Mouse (Mus musculus): Measurements from ENCODE around the gene Gusb.
A peak's percentile ranks its signal among the peaks of the same experiment; 100 is the strongest.
"Not testable (repeated sequence)": the region's sequence is repeated elsewhere in the genome, so short reads cannot be mapped to it uniquely, and the experiment has no call there.

Gusb gene

DNA sequence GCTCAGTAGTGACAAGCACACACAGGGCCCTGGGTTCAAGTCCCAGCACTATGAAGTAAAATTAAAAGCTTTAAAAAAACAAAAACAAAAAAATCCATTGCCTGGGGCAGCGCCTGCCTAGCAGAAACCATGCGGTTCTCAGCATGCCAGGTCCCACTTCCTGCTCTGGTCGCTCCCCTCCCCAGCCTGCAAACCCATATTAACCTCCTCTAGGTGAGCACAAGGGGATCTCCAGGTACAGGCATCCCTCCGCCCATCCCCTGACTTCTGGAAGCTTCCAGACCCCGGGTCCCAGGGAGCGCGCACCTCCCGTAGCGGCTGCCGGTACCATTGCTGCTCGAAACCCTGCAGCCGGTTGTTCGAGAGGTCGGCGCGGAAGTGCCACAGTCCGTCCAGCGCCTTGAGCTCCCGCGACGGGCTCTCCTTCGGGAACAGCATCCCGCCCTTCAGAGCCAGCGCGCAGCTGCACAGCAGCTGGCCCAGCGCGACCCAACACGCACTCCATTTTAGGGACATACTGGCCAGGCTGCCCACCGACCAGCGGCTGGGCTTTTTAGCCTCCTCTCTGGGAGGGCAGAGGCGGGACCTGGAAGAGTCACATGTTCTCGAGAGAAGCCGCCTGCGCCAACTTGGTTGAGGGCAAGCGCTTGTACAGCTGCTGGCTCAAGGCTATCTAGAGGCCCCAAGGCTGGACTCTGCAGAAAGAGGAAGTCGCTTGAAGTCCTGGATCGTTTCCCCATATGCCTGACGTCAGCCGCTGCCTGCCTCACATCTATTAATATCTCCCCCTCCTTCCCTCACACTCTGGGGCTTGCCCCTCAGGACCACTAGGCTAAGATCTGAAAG is at the start of gene Gusb:
Gene Gusb (minus strand): TSS at position 749 of the 846 bp plus-strand sequence.
- peak; percentile 90 to 95 for DNase-seq

DNA sequence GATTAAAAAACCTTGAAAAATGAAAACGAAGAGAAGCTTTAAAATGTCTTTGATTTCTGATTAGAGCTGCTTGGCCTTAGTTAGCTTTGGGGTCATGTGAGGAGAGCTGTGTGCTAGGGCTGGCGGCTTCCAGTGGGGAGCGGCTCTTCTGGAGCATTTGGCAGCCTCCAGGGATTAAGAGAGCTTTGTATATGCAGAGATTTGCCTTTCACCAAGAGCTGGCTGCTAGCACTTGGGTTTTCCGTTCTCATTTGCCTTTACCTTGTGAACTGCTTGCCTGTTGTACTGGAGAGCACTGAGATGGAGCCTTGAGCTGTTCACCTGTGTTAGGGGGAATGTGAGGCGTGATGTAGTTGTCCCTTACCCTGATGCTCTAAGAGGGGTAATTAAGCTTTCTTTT is 49.7 kb upstream of the Gusb start:
- no peak for DNase-seq

DNA sequence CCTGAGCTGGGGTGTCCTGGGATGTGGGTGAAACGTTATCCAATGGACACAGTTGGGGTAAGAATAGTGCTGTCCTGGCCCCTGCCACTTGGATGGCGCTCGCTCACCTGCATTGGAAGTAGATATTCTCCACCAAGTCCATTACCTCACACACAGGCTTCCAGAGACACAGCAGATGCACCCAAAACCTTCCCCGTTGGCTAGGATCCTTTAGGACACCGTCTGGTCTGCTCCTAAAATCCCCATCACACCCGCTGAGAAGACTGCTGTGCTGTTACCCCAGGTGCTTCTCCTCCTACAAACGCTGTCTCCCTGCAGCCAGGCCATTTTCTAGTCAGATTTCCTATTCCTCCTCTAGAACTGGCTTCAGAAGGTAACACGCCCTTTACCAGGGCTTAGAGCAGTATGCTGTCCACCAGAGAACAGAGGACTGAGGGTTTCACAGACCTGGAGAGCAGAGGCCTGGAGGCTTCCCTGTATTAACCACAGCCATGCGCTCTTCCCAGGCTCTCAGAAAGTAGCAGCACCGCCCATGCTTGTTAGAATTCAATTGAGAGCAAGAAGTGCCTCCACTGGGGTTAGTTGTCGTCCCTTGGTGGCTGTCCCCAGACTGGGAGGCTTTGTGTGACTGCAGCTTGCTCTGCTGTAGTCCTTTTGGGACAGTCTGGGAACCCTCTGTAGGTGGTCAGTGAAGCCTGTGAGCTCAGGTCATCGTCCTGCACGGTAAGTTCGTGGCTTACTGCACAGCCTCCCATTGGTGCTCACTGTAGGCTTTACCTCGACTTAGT is 48.4 kb upstream of the Gusb start:
- DNase-seq = no peak

DNA sequence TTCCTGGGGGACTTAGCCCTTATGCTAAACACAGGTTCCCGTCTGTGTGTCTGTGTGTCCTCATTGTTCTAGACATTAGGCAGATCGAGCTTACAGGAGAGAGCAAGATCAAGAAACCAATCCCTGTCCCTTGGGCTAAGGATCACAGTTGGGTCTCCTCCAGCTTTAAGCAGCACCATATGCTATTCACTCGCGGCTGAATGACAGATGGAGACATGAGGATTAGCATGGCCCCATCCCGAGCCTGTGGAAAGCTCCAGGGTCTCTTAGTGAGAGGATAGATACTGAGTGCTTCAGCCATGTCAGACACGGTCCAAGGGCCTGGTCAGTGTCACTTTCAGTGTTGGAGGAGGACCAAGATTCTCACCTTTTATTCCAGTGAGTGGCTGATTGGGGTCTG is 47.6 kb upstream of the Gusb start:
- no peak for DNase-seq

DNA sequence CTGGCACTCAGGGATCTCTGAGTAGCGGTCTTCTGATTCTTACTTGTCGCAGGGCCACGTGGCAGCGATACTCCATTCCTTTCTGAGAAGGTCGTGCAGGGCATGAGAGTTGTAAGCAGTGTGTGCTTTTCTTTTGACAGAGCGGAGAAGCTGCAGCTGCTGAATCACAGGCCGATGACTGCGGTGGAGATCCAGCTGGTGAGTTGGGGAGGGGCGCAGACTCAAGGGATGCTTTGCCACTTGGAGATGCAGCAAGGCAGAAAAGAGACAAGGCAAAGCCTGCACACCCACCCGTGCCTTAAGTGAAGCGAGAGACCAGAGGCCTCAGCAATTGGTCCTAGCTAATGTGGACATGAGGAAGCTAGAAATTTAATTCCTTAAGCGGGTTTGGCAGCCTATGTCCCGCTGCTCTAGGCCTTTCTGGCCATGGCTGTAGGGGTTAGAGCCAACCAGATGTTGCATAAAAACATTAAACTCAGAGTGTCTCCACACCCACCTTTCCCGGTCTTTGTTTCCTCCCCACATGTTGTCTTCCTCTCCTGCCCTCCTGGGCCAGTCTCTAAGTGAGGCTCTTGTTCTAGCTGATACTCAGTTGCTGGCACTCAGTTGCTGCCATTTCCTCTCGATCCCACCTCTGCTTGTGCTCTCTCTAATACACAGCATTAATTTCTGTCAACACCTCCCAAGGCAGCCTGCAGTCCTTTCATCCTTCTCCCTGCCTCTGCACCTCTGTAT is 46.1 kb upstream of the Gusb start:
- DNase-seq = peak in 1 of 2 experiments; percentile 69

DNA sequence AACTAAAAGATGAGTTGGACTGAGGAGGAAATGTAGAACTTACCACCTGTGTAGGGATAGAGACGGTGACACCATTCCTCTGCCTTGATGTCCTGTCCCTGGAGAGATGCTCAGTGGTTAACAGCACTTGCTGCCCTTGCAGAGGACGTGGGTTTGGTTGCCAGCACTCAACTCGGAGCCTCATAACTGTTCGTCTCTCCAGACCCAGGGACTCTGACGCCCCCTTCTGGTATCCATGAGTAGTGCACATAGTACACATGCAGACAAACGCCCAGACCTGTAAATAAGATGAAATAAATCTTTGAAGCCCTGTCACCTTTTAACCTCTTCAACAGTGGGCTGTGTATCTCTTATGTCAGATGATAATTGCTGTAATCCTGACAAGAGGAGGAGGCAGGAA is 44.2 kb upstream of the Gusb start:
- DNase-seq = no peak

DNA sequence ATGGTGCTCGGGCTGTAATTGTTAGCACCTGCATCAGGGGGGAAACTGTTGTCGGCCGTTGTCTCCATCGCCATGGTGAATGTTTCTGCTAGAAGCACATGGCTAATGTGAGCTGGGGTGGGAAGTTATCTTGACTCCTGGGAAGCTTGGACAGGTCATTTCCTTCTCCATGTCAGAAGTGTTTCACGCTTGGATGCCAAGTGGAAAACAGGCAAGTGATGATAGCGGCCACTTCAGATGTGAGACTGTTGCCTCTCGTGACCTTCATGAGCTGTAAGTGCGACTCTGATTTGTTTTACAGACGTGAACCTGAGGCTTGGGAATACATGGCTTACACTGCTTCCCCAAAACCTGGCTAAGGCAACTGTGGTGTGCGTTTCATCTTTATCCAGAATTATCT is 43.7 kb upstream of the Gusb start:
- DNase-seq = no peak

DNA sequence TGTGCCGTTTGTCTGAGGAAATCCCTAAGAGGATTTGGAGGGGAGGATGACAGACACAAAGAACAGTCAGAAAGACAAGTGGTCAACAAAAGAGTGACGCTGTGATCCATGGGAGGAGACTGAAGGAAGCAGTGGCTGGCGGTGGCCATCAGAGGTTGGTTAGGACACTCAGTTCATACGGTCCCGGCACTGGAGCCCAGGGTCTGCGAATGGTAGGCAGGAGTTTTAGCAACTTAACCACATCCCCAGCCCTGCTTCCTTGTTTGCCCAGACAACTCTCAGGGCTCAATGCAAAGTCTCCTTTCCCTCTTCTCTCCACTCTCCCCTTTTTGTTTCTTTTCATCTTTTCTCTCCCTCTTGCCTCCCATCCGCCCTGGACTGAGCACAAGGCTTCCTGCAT is 43.3 kb upstream of the Gusb start:
- no peak for DNase-seq

DNA sequence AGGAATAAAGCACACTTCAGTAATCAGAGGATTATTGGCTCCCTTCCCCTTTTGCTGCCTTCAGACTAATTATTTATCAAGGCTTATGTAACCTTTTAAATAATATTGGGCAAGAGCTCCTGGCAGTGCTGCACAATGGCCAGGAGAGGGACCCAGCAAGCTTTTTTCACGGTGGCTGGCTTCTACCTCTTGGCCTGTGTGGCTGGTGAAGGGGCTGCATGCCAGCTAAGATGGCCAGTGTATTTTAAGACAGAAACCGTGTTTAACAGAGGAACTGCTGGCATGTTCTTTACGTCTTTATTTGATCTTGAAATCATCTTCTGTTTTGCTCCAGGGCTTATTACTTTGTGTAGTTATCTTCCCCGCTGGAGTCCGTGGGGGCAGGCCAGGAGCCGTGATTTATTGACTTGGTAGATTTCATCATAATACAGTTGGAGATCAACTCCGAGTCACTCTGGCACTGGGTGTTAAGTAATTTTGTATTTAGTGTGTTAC is 41.4 kb upstream of the Gusb start:
- peak; percentile 62 to 65 for DNase-seq

DNA sequence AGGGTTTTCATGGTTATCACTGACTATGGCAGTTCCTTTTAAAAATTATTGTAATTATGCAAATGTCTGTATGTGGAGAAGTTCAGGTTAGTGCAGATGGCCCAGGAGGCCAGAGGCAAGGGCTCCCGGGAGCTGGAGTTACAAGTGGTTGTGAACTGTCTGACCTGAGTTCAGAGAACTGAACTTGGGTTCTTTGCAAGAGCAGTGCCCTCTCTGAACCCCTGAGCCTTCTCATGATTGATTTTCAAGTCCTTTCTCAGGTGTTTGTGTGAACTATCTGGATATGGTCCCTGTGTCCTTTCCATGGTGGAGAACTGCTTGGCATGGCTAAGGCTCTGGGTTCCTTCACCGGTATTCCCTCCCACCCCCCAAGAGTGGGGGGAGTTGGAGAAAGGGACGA is 40.9 kb upstream of the Gusb start:
- no peak for DNase-seq

DNA sequence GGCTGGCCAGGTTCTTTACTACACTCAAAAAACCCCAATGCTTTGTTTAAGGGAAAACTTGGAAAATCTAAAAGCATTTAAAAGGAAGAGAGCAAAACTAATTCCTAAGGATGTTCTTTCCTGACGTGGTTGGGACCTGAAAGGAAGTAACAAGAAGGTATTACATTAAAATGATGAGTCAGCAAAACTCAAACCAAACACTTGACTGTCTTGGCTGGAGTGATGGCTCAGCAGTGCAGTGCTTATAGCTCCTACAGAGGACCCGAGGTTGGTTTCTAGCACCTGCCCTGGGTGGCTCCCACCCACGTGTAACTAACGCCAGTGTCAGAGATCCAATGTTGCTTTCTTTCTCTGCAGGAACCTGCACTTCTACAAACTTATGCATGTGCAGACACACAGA is 38.4 kb upstream of the Gusb start:
- no peak for DNase-seq

DNA sequence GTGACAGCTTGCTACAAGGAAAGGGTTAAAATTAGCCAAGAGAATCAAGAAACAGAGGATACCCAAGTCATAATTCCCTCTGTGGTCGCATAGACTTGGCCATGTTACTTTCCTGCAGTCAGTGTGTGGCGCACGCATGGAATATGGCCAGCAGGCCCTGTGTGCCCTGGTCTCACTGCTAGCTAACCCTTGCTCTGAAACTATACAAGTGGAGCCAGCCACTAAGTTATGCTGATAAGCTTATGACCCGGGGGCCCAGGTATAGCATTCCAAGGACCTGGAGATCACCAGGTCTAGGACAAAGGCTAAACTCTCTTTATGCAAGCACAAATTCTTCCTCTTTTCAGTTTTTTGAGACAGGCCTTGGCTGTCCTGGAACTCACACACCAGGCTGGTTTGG is 37.9 kb upstream of the Gusb start:
- DNase-seq = no peak

DNA sequence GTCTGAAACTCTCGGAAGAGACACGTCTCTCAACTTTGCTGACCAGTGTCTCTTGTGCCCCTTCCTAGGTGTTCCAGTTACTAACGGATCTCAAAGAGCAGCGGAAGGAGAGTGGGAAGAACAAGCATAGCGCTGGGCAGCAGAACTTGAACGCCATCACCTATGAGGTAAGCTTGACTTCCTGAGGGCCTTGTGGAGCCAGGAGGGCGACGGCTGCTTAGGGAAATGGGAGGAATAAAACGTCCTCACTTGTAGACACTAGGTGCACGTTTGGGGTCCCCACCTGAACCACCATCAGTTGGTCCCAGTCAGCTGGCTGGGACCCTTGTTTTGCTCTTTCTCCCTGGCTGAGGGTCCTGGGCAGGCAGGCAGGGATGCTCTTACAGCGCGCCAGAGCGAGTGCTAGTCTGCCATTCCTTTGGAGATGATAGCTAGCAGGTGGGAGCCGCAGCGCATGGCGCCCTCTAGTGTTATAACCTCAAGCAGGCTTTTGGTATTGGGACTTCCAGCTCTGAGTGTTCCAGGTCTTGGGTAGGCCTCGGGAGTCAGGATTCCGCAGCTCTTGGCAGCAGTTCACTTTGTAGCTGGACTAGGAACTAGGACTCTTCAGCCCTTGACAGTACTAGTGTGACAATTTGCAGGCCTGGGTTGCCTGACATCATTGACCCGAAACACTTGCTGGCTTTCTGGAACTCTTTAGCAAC is 35.1 kb upstream of the Gusb start:
- DNase-seq = peak; percentile 52 to 70

DNA sequence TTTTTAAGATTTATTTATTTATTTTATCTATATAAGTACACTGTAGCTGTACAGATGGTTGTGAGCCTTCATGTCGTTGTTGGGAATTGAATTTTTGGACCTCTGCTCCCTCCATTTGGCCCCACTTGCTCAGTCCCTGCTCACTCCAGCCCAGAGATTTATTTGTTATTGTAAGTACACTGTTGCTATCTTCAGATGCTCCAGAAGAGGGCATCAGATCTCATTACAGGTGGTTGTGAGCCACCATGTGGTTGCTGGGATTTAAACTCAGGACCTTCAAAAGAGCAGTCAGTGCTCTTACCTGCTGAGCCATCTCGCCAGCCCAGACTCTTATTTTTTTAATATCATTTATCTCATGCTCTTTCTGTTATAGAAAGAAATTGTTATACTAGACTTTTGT is 33.5 kb upstream of the Gusb start:
- not testable (repeated sequence) for DNase-seq

DNA sequence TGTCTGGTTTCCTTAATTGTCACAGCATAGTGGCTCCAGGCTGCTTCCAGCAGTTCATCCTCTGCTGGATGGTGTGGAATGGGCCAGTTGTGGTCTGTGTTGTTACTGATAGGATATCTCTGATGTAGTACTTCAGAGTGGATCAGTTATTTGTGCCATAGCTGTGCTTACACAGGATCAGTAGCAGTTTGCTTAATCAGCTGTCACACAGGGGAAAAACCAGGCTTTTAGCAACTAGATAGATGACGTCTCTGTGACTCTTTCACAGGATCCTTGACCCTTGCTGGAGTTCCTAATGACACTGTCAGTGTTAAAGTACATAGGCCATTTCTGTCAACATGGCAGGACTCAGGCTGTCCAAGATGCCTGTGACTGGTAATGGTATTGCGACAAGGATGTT is 31.0 kb upstream of the Gusb start:
- DNase-seq = no peak

DNA sequence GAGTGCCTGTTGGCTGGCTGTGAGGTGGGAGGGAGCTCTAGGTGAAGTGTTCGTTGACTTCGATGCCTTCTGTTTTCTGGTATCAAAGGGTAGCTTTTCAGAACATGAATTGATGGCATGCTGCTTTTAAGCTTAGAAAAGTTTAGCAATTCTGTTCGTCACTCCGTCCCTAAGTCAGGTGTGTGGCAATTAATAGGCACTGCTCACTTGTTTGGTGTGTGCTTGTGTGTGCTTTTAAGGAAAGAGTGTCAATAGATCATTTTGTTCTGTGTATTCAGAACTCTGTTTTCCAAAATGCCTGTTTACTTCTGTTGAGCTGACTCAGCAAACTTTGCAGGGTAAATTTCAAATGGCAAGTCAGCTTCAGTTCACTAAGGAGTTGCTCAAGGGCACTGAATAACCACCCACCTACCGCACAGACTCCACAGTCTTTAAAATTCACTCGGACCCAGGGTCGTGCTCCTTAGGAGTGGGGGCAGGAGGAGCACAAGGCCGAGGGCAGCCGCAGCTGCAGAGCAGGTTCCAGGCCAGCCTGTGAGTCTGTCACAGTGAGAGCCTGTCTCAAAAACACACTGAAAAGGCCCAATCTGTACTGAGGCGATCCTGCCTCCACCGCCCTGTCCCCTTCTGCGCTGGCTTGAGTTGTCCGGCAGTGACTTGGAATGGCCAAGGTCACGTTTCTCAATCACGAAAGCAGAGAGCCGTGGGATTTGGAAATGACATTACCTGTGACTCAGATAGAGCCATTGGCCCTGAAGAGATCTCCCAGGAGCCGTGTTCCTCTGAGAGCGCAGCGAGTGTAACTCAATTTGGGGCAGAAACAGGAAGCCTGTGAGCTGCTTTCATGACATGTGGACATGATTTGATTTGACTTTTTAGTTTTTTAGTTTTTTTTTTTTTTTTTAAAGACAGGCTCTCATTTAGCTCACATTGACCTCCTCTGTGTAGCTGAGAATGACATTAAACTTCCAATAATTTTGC is 28.9 kb upstream of the Gusb start:
- no peak for DNase-seq

DNA sequence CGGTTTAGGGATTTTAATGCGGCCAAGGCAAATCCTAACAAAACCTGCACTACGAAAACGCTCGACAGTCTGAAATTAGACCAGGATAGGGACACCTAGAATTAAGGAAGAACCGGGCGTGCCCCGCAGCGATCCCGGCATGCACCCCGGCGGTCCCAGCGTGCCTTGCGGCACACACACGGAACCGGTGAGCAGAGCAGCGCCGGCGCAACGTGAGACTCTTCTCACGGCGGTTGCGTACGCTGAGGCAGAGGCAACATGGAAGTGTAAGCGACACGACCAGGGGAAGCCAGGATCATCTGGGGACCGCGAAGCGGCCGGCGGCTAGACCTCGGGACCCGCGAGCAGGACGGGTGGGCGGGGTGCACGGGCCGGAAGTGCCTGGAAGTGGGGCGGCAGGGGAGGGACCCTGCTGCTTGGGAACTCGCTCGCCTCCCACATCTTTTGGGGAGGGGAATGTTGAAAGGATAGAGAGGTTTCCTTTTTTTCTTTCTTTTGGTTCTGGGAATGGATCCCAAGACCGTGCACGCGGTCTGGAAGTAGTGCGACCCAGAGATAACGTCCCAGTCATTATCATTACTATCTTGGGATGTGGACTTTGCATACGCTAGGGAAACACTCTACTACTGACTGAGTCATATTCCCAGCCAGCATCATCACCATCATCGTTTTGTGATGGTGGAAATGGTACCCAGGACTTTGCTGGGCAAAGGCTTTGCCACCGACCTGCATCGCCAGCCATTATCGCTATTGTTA is 26.5 kb upstream of the Gusb start, which contains the start of the genes Asl and Crcp:
Gene Asl (minus strand): TSS at position 106 of the 756 bp plus-strand sequence.
Gene Crcp (plus strand): TSS at position 149 of the 756 bp plus-strand sequence.
- peak; percentile 87 to 90 for DNase-seq

DNA sequence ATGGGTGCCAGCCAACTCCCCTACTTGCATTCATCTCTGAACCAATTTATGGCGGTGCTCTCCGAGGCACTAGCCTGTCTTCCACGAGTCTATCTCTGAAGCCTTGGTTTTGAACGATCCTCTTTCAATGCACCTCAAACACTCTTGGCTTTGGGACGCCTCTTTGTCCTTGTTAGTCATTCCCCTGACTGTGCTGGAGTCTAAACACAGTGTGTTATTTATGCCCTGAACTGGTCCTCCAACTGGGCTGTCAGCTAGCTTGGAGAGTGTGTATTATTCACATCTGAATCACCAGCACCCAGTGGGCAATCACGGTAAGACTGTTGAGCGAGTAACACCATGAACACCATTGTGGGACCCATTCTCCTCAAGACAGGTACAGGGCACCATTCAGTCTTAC is 24.8 kb upstream of the Gusb start:
- DNase-seq = no peak

DNA sequence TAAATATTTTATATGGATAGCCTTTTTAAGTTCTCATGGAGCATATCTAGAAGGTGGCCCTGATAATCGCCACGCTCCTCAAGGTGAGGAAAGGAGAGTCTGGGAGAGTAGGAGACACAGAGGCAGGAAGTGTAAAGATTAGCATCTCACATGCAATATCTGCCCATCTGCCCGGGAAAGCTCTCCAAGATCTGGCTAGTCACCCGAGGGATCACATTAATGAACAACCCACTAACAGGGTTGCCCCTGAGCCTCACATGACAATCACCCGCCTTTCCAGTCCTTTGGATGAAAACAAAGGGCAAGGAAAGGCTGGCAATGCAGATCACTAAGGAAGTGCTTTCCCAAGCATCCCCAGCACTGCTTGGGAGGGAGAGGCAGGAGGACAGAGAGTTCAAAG is 24.3 kb upstream of the Gusb start:
- DNase-seq = no peak

DNA sequence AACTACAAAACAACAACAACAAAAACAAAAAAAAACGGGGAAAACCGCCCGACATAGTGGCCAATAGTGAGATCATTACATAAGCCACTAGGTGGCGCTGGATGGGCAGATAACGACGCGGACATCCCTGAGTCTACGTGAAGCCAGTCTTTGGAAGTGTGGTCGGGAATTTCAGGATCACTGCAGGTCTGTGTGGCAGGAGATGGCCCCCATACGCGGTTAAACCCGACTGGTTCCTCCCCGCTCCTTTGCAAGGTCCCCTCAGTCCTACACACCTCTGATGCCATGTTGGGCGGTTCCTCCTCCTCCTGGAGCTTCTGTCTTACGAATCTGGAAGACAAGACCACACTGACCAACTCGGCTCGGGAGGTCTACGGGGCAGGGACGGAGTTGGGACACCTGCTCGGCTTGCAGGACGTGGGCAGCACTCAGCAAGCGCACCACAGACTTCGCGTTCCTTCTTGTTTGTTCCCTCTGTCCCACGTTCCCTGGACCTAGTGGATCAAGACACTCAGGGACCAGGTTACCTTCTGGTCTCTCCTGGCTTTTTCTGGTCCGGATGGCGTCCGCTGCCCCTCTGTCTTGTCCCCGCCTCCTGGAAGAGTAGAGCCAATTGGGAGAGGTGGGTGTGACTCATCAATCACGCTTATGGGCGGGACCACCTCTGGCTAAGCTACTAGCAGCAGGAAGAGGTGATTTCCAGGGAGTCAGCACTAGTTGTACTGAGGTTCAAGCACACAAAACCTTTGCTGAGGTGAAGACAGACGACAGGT is 21.1 kb upstream of the Gusb start:
- DNase-seq = peak; percentile 90

All from lung, postnatal 4 days (tissue).